Mouse (Mus musculus): ENCODE results near the gene Hsf2bp. TPM values are rescaled to one million over a fixed set of nuclear protein-coding genes. Genes with fewer than 3 reads are reported as not detected.

Hsf2bp gene
- polyA plus RNA-seq, 1 experiment from 2014 or later, result 0.60 TPM

GRCm38 (mm10) chr17:31962930-31963329, 73.2 kb downstream of the Hsf2bp start:
- H3K36me3 ChIP-seq, result no peaks in the 10 kb centered on the region
- H3K4me1 ChIP-seq (replicated peaks), result peaks cover 4% of the 10 kb centered on the region; the same call in 1 of the 2 replicates
- H3K27me3 ChIP-seq (replicated peaks), result no peaks in the 10 kb centered on the region
- no peak overlapping the region for H3K4me3 ChIP-seq
- ATAC-seq (ENCODE audit: insufficient number of reproducible peaks, low FRiP score), result no peak
- no peak overlapping the region for H3K9ac ChIP-seq
- H3K4me2 ChIP-seq, result no peak overlapping the region
- no peaks in the 10 kb centered on the region for H3K9me3 ChIP-seq (replicated peaks)
- 87% methylated on average over 4 of the region's 4 CpGs for WGBS
- H3K27ac ChIP-seq (ENCODE audit: poor library complexity, severe bottlenecking), result no peak overlapping the region

DNA sequence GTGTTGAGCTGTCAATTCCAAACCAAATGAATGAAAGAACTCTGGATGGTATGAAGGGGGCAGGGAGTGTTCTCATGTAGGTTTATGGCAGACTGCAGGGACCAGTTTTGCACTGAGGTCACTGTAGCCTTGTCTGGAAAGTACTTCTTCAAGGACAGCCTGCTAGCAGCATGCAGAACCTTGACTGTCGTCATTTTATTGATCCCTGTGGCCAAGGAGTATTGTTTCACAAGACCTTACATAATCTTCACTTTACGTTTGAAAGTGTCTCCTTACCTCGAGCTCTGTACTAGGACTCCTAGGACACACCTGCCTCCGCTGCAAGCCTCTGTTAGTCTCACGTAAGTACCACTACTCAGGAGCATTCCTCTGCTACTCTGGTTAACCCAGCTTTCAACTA, 73.9 kb downstream of the Hsf2bp start:
- no peak overlapping the region for H3K9ac ChIP-seq
- no peaks in the 10 kb centered on the region for H3K27me3 ChIP-seq (replicated peaks)
- no peak for ATAC-seq (ENCODE audit: insufficient number of reproducible peaks, low FRiP score)
- H3K27ac ChIP-seq (ENCODE audit: poor library complexity, severe bottlenecking), result no peak overlapping the region
- 86% methylated on average over 5 of the region's 5 CpGs for WGBS
- H3K36me3 ChIP-seq, result no peaks in the 10 kb centered on the region
- no peaks in the 10 kb centered on the region for H3K9me3 ChIP-seq (replicated peaks)
- H3K4me3 ChIP-seq, result no peak overlapping the region
- H3K4me2 ChIP-seq, result no peak overlapping the region
- peaks cover 4% of the 10 kb centered on the region; the same call in 1 of the 2 replicates for H3K4me1 ChIP-seq (replicated peaks)

GRCm38 (mm10) chr17:31954551-31955140, 81.5 kb downstream of the Hsf2bp start:
- peaks cover 6% of the 10 kb centered on the region; the same call in 1 of the 2 replicates for H3K9me3 ChIP-seq (replicated peaks)
- WGBS, result 82% methylated on average over 9 of the region's 9 CpGs
- H3K4me2 ChIP-seq, result no peak overlapping the region
- H3K36me3 ChIP-seq, result no peaks in the 10 kb centered on the region
- no peak for ATAC-seq (ENCODE audit: insufficient number of reproducible peaks, low FRiP score)
- H3K9ac ChIP-seq, result no peak overlapping the region
- no peaks in the 10 kb centered on the region for H3K27me3 ChIP-seq (replicated peaks)
- no peak overlapping the region for H3K4me3 ChIP-seq
- H3K27ac ChIP-seq (ENCODE audit: poor library complexity, severe bottlenecking), result no peak overlapping the region
- no peaks in the 10 kb centered on the region for H3K4me1 ChIP-seq (replicated peaks)

GRCm38 (mm10) chr17:31949076-31949475, 87.1 kb downstream of the Hsf2bp start:
- H3K9ac ChIP-seq, result no peak overlapping the region
- 89% methylated on average over 1 of the region's 1 CpGs for WGBS
- no peak overlapping the region for H3K4me3 ChIP-seq
- H3K27me3 ChIP-seq (replicated peaks), result no peaks in the 10 kb centered on the region
- no peak overlapping the region for H3K4me2 ChIP-seq
- H3K9me3 ChIP-seq (replicated peaks), result no peaks in the 10 kb centered on the region
- no peak overlapping the region for H3K27ac ChIP-seq (ENCODE audit: poor library complexity, severe bottlenecking)
- peaks cover 2% of the 10 kb centered on the region; the same call in 1 of the 2 replicates for H3K4me1 ChIP-seq (replicated peaks)
- ATAC-seq (ENCODE audit: insufficient number of reproducible peaks, low FRiP score), result no peak
- no peaks in the 10 kb centered on the region for H3K36me3 ChIP-seq

- Histone ChIP-seq H3K4me1 (replicated peaks) (peaks cover 11% of the 10 kb centered on the region), H3K9ac (no peak overlapping the region), H3K4me3 (no peak overlapping the region), H3K36me3 (no peaks in the 10 kb centered on the region), H3K9me3 (replicated peaks) (no peaks in the 10 kb centered on the region), H3K27ac (ENCODE audit: poor library complexity, severe bottlenecking) (no peak overlapping the region), H3K27me3 (replicated peaks) (no peaks in the 10 kb centered on the region), H3K4me2 (no peak overlapping the region)
- WGBS, result 89% methylated on average over 9 of the region's 9 CpGs
- ATAC-seq (ENCODE audit: insufficient number of reproducible peaks, low FRiP score), result no peak
These were observed 89.7 kb downstream of the Hsf2bp start for GRCm38 (mm10) chr17:31946436-31946835.

DNA sequence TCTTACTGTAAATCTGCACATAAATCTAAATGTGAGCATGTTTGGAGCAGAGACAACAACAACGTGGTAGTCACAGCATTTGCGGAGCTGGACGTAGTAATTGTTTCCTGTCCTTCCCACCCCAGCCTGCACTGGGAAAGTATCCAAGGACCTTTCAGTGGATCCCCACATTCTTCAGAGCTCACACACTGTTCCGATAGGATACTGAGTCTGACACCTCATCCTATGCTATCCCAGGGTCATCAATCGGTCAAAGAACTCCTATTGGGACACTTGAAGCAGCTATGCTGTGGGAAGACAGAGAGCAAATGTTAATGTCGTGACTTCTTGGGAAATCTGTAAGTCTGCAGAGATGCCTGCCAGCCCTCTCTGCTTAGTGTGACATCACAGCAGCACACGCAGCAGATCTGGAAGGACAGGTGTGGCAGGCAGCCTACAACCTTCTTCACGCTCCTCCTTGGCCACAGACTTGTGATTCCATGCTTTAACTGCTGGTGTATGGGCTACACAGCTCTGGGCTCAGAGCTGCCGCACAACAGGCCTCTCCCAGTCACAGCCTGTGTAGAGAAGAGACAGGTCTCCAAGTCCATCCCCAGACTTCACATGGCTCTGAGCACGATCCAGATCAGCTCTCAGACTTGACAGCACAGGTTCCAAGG, 92.1 kb downstream of the Hsf2bp start:
- Histone ChIP-seq H3K9me3 (replicated peaks) (no peaks in the 10 kb centered on the region), H3K4me3 (no peak overlapping the region), H3K27me3 (replicated peaks) (no peaks in the 10 kb centered on the region), H3K4me1 (replicated peaks) (peaks cover 28% of the 10 kb centered on the region), H3K27ac (ENCODE audit: poor library complexity, severe bottlenecking) (no peak overlapping the region), H3K4me2 (no peak overlapping the region), H3K9ac (peak overlapping the region; percentile 12; the same call in 1 of the 2 replicates), H3K36me3 (no peaks in the 10 kb centered on the region)
- ATAC-seq (ENCODE audit: insufficient number of reproducible peaks, low FRiP score), result no peak
- WGBS, result 54% methylated on average over 10 of the region's 10 CpGs

DNA sequence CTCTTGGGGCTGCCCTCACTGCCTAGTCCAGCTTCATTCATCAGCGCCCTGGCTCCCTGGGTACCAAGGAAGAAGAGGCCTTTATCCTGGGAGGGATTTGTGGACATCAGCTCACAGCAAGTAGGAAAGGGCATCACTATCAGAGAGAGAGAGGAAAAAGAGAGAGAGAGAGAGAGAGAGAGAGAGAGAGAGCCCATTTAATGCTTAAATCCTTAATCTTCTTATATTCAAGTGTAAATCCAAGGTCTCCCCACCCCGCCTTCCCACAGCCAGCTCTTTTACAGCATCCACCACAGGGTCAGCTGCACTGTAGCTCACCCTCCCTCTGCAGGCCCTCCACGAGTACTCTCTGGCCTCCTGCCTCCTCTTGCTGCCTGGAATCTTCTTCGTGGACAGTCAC, 94.5 kb downstream of the Hsf2bp start:
- H3K27ac ChIP-seq (ENCODE audit: poor library complexity, severe bottlenecking), result no peak overlapping the region
- ATAC-seq (ENCODE audit: insufficient number of reproducible peaks, low FRiP score), result no peak
- no peak overlapping the region for H3K4me2 ChIP-seq
- H3K4me1 ChIP-seq (replicated peaks), result peaks cover 47% of the 10 kb centered on the region
- H3K9me3 ChIP-seq (replicated peaks), result no peaks in the 10 kb centered on the region
- H3K27me3 ChIP-seq (replicated peaks), result no peaks in the 10 kb centered on the region
- 0 out of 2 replicates have a peak overlapping the region, but pooled peaks have one; percentile 9 for H3K9ac ChIP-seq
- no peaks in the 10 kb centered on the region for H3K36me3 ChIP-seq
- H3K4me3 ChIP-seq, result no peak overlapping the region
- WGBS, result 59% methylated on average over 4 of the region's 4 CpGs

- Histone ChIP-seq H3K27ac (ENCODE audit: poor library complexity, severe bottlenecking) (no peak overlapping the region), H3K9ac (no peak overlapping the region), H3K27me3 (replicated peaks) (no peaks in the 10 kb centered on the region), H3K4me2 (no peak overlapping the region), H3K9me3 (replicated peaks) (no peaks in the 10 kb centered on the region), H3K36me3 (no peaks in the 10 kb centered on the region), H3K4me1 (replicated peaks) (peaks cover 56% of the 10 kb centered on the region), H3K4me3 (no peak overlapping the region)
- ATAC-seq (ENCODE audit: insufficient number of reproducible peaks, low FRiP score), result no peak
- 80% methylated on average over 4 of the region's 4 CpGs for WGBS
These were observed 95.5 kb downstream of the Hsf2bp start for GRCm38 (mm10) chr17:31940607-31941006.

DNA sequence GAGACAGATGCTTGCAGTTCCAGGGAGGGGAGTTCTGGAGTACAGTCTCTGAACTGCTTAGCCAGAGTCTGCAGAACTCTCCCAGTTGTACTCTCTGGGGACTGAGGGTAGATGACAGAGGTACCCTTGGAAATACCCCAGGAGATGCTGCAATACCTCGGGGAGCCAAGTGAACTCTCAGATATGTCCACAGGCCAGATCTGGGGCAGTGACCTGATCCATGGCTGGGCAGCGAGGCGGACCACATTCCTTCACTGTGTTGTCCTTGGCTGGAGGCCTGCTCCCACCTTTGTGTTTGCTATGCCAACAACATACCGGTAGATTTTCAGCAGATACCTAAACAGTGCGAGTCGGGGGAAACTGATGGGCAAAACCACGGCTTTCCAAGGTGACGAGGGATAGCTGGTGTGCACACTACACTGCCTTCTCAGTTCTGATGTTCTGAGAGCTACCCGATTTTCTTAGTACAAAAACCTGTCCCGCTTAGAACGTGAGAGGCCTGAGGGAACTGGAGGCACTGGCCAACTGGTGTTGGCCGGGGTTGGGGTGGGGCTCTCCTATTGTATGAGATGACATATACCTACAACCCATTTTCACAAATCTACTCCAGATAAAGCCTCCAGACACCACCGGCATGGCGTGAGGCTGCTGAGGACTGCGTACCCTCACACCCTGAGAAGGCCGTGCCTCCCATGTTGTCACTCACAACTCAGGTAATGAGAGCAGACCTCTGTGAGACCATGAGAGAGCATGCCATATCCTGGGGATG, 96.7 kb downstream of the Hsf2bp start:
- Histone ChIP-seq H3K4me3 (no peak overlapping the region), H3K9me3 (replicated peaks) (no peaks in the 10 kb centered on the region), H3K27ac (ENCODE audit: poor library complexity, severe bottlenecking) (no peak overlapping the region), H3K4me1 (replicated peaks) (peaks cover 56% of the 10 kb centered on the region), H3K36me3 (no peaks in the 10 kb centered on the region), H3K4me2 (no peak overlapping the region), H3K9ac (no peak overlapping the region), H3K27me3 (replicated peaks) (no peaks in the 10 kb centered on the region)
- ATAC-seq (ENCODE audit: insufficient number of reproducible peaks, low FRiP score), result no peak
- 74% methylated on average over 16 of the region's 16 CpGs for WGBS

DNA sequence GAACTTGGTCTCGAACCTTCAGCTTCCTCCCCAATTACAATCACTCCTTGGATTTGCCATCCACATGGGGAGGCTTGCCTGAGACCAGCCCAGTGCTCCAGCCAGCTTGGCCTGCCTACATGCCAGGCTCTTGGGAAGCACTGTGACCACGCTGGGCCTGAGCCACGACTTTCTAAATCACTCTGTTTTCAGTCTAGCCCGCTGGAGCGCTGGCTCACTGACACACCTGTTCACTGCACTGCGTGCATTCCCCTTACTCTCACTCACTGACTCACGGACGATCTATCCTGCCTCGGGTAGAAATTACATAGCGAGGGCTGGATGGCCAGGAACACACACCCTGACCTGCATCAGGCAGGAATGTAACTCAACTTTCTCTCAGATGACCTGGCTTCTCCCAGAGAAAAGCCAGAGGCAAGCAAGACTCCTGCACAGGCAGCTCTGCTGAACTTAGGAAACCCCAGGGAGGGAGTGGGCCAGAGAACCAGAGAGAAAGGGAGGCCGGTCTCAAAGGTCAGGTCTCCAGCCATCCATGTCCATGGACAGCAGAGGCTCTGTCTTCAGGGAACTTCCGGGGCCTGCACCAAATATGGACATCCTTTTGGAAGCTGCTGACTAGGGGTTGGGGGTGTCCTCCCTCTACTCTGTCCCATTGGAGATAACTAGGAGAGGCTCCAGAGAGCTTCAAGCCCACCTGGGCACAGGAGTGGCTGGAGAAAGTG, 97.4 kb downstream of the Hsf2bp start:
- H3K27ac ChIP-seq (ENCODE audit: poor library complexity, severe bottlenecking), result no peak overlapping the region
- no peak overlapping the region for H3K4me3 ChIP-seq
- H3K4me2 ChIP-seq, result no peak overlapping the region
- H3K27me3 ChIP-seq (replicated peaks), result no peaks in the 10 kb centered on the region
- 74% methylated on average over 12 of the region's 12 CpGs for WGBS
- H3K4me1 ChIP-seq (replicated peaks), result peaks cover 53% of the 10 kb centered on the region
- H3K9me3 ChIP-seq (replicated peaks), result no peaks in the 10 kb centered on the region
- no peak overlapping the region for H3K9ac ChIP-seq
- no peaks in the 10 kb centered on the region for H3K36me3 ChIP-seq
- ATAC-seq (ENCODE audit: insufficient number of reproducible peaks, low FRiP score), result no peak

GRCm38 (mm10) chr17:31937141-31937554, 99.0 kb downstream of the Hsf2bp start:
- ATAC-seq (ENCODE audit: insufficient number of reproducible peaks, low FRiP score), result peak; percentile 30; the same call in 1 of the 2 replicates
- H3K27ac ChIP-seq (ENCODE audit: poor library complexity, severe bottlenecking), result peak overlapping the region; percentile 59

More at GRCm38 (mm10) chr17:31937141-31937554, 99.0 kb downstream of the Hsf2bp start:
- Histone ChIP-seq H3K4me3 (no peak overlapping the region), H3K9me3 (replicated peaks) (no peaks in the 10 kb centered on the region), H3K36me3 (no peaks in the 10 kb centered on the region), H3K4me1 (replicated peaks) (peaks cover 53% of the 10 kb centered on the region), H3K4me2 (no peak overlapping the region), H3K27me3 (replicated peaks) (no peaks in the 10 kb centered on the region), H3K9ac (no peak overlapping the region)
- WGBS, result 18% methylated on average over 3 of the region's 3 CpGs

Data from heart, embryonic 12.5 days (tissue).